Mouse (Mus musculus) embryonic facial prominence, embryonic 14.5 days (tissue): ENCODE measurements around the gene Cldn11. TPM values are rescaled to one million over a fixed set of nuclear protein-coding genes. Genes with fewer than 3 reads are reported as not detected.

Experiments used
- ATAC-seq: fragments of 200-750 bp; cut with Nextera tagmentation; 2 replicates; pipeline ENCODE4 v1.8.0; 2017; ENCODE audit warnings: low read depth, moderate number of reproducible peaks, moderate TSS enrichment
- DNase-seq: peaks from one replicate; pipeline ENCODE4 v3.0.0-alpha.2; 2015; ENCODE audit warnings: low spot score
- H3K27ac ChIP-seq: fragments of 300-500 bp; sonication (generic); replicated peaks from 2 replicates; pipeline ENCODE4 v1.5.1; 2014; ENCODE audit warnings: low read depth, mild to moderate bottlenecking, low read length, moderate library complexity
- H3K27me3 ChIP-seq: fragments of 300-500 bp; sonication (generic); replicated peaks from 2 replicates; pipeline ENCODE4 v1.6.1; 2014; ENCODE audit warnings: low read length; ENCODE audit not compliant: control insufficient read depth, insufficient read depth
- H3K36me3 ChIP-seq: fragments of 300-500 bp; sonication (generic); 2 replicates; pipeline ENCODE4 v1.6.1; 2014; ENCODE audit warnings: low read length, mixed read lengths; ENCODE audit not compliant: control insufficient read depth, insufficient read depth
- H3K4me1 ChIP-seq: fragments of 300-500 bp; sonication (generic); 2 replicates; pipeline ENCODE4 v1.6.1; 2014; ENCODE audit warnings: antibody characterized with exemption, low read length; ENCODE audit not compliant: control insufficient read depth, insufficient read depth
- H3K4me2 ChIP-seq: fragments of 300-500 bp; sonication (generic); 2 replicates; pipeline ENCODE4 v1.6.1; 2014; ENCODE audit warnings: low read depth, mild to moderate bottlenecking, low read length, moderate library complexity, mixed read lengths
- H3K4me3 ChIP-seq: fragments of 300-500 bp; sonication (generic); 2 replicates; pipeline ENCODE4 v1.5.1; 2014; ENCODE audit warnings: low read depth, mild to moderate bottlenecking, low read length
- H3K9ac ChIP-seq: fragments of 300-500 bp; sonication (generic); 2 replicates; pipeline ENCODE4 v1.6.1; 2014; ENCODE audit warnings: low read depth, mild to moderate bottlenecking, low read length, moderate library complexity, mixed read lengths
- H3K9me3 ChIP-seq: fragments of 300-500 bp; sonication (generic); 2 replicates; pipeline ENCODE4 v1.6.1; 2016; ENCODE audit warnings: low read length; ENCODE audit not compliant: control insufficient read depth
- WGBS: fragments of 180-500 bp; shearing (Covaris S2); extraction: QIAGEN DNeasy Blood & Tissue Kit; methylation state at CpG from one replicate; pipeline ENCODE4 v1.1.7; 2014; 5-methylcytosine and 5-hydroxymethylcytosine counted together
- polyA plus RNA-seq: library from polyadenylated mRNA; unstranded; fragments of >200 nt; fragmentation: Nextera tagmentation; extraction: Ambion mirVana; gene quantifications from 2 replicates; pipeline ENCODE4 v1.2.1, GENCODE M21; 2014

Cldn11 gene
- polyA plus RNA-seq, 1 experiment from 2014 or later = 59.9 TPM

GRCm38 (mm10) chr3:31166365-31166871, 16.7 kb downstream of the Cldn11 start:
- no peaks in the 10 kb centered on the region for H3K9me3 ChIP-seq
- ATAC-seq (peak; percentile 75), DNase-seq (peak; percentile 74)
- H3K27ac ChIP-seq = peak overlapping the region; percentile 39; the same call in 1 of the 2 replicates
- no peaks in the 10 kb centered on the region for H3K27me3 ChIP-seq
- 31% methylated on average over 12 of the region's 12 CpGs for WGBS
- no peaks in the 10 kb centered on the region for H3K36me3 ChIP-seq
- peaks cover 19% of the 10 kb centered on the region for H3K4me1 ChIP-seq
- no peak overlapping the region for H3K4me3 ChIP-seq
- peak overlapping the region; percentile 1; the same call in 1 of the 2 replicates for H3K4me2 ChIP-seq
- no peak overlapping the region for H3K9ac ChIP-seq

GRCm38 (mm10) chr3:31190342-31190741, 40.6 kb downstream of the Cldn11 start:
- Histone ChIP-seq H3K9ac (no peak overlapping the region), H3K27ac (no peak overlapping the region), H3K4me3 (no peak overlapping the region), H3K4me1 (no peaks in the 10 kb centered on the region), H3K27me3 (no peaks in the 10 kb centered on the region), H3K36me3 (no peaks in the 10 kb centered on the region), H3K4me2 (no peak overlapping the region), H3K9me3 (no peaks in the 10 kb centered on the region)
- ATAC-seq (no peak), DNase-seq (no peak)
- 82% methylated on average over 7 of the region's 7 CpGs for WGBS

- no peak for ATAC-seq
- H3K4me1 ChIP-seq = no peaks in the 10 kb centered on the region
- no peaks in the 10 kb centered on the region for H3K27me3 ChIP-seq
- H3K4me3 ChIP-seq = no peak overlapping the region
- H3K27ac ChIP-seq = no peak overlapping the region
- 33% methylated on average over 10 of the region's 10 CpGs for WGBS
- DNase-seq = peak; percentile 38
- no peaks in the 10 kb centered on the region for H3K9me3 ChIP-seq
- no peak overlapping the region; the same call in 1 of the 2 replicates for H3K9ac ChIP-seq
- H3K4me2 ChIP-seq = peak overlapping the region; percentile 23
- H3K36me3 ChIP-seq = no peaks in the 10 kb centered on the region
Measured at GRCm38 (mm10) chr3:31191402-31191801, 41.7 kb downstream of the Cldn11 start.

GRCm38 (mm10) chr3:31199162-31199877, 49.6 kb downstream of the Cldn11 start:
- peak; percentile 51 for DNase-seq
- Histone ChIP-seq H3K9ac (no peak overlapping the region), H3K9me3 (no peaks in the 10 kb centered on the region), H3K27ac (0 out of 2 replicates have a peak overlapping the region, but pooled peaks have one; percentile 6), H3K4me1 (no peaks in the 10 kb centered on the region), H3K4me3 (no peak overlapping the region), H3K27me3 (no peaks in the 10 kb centered on the region), H3K36me3 (no peaks in the 10 kb centered on the region), H3K4me2 (no peak overlapping the region)
- WGBS = 68% methylated on average over 17 of the region's 17 CpGs
- no peak for ATAC-seq

- no peaks in the 10 kb centered on the region for H3K9me3 ChIP-seq
- no peaks in the 10 kb centered on the region for H3K36me3 ChIP-seq
- DNase-seq (no peak), ATAC-seq (no peak)
- H3K27me3 ChIP-seq = no peaks in the 10 kb centered on the region
- no peak overlapping the region for H3K27ac ChIP-seq
- H3K9ac ChIP-seq = no peak overlapping the region
- H3K4me2 ChIP-seq = no peak overlapping the region
- no peak overlapping the region for H3K4me3 ChIP-seq
- H3K4me1 ChIP-seq = peaks cover 11% of the 10 kb centered on the region
- WGBS = 89% methylated on average over 11 of the region's 11 CpGs
Measured at GRCm38 (mm10) chr3:31203947-31204346, 54.2 kb downstream of the Cldn11 start.

- WGBS = 76% methylated on average over 3 of the region's 3 CpGs
- Histone ChIP-seq H3K4me2 (no peak overlapping the region), H3K27ac (no peak overlapping the region), H3K9me3 (no peaks in the 10 kb centered on the region), H3K36me3 (no peaks in the 10 kb centered on the region), H3K9ac (no peak overlapping the region), H3K4me1 (peaks cover 17% of the 10 kb centered on the region), H3K4me3 (no peak overlapping the region), H3K27me3 (no peaks in the 10 kb centered on the region)
- DNase-seq (no peak), ATAC-seq (no peak)
Measured at GRCm38 (mm10) chr3:31205167-31205566, 55.4 kb downstream of the Cldn11 start.

GRCm38 (mm10) chr3:31208046-31208445, 58.3 kb downstream of the Cldn11 start:
- Histone ChIP-seq H3K9ac (no peak overlapping the region), H3K36me3 (no peaks in the 10 kb centered on the region), H3K27ac (peak overlapping the region; percentile 19; the same call in 1 of the 2 replicates), H3K4me2 (no peak overlapping the region), H3K9me3 (no peaks in the 10 kb centered on the region), H3K4me3 (no peak overlapping the region), H3K4me1 (peaks cover 24% of the 10 kb centered on the region), H3K27me3 (no peaks in the 10 kb centered on the region)
- 36% methylated on average over 4 of the region's 4 CpGs for WGBS
- no peak for ATAC-seq
- DNase-seq = peak; percentile 23

GRCm38 (mm10) chr3:31208458-31208994, 58.8 kb downstream of the Cldn11 start:
- H3K4me1 ChIP-seq = peaks cover 26% of the 10 kb centered on the region
- H3K4me2 ChIP-seq = peak overlapping the region; percentile 51; the same call in 1 of the 2 replicates
- H3K27ac ChIP-seq = peak overlapping the region; percentile 50; the same call in 1 of the 2 replicates
- no peak for ATAC-seq
- DNase-seq = no peak
- H3K4me3 ChIP-seq = peak overlapping the region; percentile 23; the same call in 1 of the 2 replicates
- H3K36me3 ChIP-seq = no peaks in the 10 kb centered on the region
- H3K9ac ChIP-seq = no peak overlapping the region
- no peaks in the 10 kb centered on the region for H3K9me3 ChIP-seq
- 4% methylated on average over 6 of the region's 6 CpGs for WGBS
- no peaks in the 10 kb centered on the region for H3K27me3 ChIP-seq
